Mouse (Mus musculus) liver, embryonic 18 days (tissue): ENCODE measurements around the gene Arsb. TPM values are rescaled to one million over a fixed set of nuclear protein-coding genes. Genes with fewer than 3 reads are reported as not detected.

Experiments used
- polyA plus RNA-seq: library from polyadenylated mRNA; depleted of rRNA; stranded (reverse); fragments of >200 nt; gene quantifications from 2 replicates; pipeline ENCODE4 v1.2.3, GENCODE M21; 2012; rRNA removed

Gene Arsb
- polyA plus RNA-seq, result 7.5 and 8.9 TPM in 2 replicates

DNA sequence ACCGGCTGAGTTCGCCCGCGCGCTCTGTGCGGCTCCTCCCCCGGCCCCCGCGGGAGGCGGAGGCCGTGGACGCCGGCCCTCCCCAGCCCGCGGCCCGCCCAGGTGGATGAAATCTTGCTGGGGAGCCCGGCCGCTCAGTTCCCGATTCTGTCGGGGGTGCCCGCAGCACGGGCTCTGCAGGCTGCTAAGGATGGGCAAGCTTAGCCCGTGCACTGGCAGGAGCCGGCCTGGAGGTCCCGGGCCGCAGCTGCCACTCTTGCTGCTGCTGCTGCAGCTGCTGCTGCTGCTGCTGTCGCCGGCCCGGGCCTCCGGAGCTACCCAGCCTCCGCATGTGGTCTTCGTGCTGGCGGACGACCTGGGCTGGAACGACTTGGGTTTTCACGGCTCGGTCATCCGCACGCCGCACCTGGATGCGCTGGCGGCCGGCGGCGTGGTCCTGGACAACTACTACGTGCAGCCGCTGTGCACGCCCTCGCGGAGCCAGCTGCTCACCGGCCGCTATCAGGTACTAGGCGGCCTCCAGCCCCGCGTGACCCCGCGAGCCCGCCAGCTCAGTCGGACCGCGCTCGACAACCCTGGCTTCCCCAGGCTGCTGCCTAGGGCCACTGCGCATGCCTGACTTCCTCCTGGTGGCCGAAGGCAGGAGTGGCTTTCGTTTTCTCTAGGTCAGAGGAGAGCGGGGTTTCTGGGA lies at the start of gene Arsb:
Gene Arsb (plus strand): TSS at position 43 of the 691 bp plus-strand sequence.

Other genes with a start within 250 kb of the Arsb start
- 110 and 214 TPM in 2 replicates for gene Bhmt, start 133.7 kb upstream of the Arsb start, polyA plus RNA-seq
- 82.4 and 96.4 TPM in 2 replicates for gene Bhmt2, start 97.3 kb upstream of the Arsb start, polyA plus RNA-seq
- 45.2 and 54.6 TPM in 2 replicates for gene Dmgdh, start 97.2 kb upstream of the Arsb start, polyA plus RNA-seq